Mouse (Mus musculus) CH12.LX (cell line): ENCODE measurements around the gene Six3.

ENCODE experiments used
- BHLHE40 ChIP-seq: IDR thresholded peaks from 2 replicates; pipeline ENCODE4 v1.6.1; 2011; ENCODE audit warnings: mild to moderate bottlenecking, low read depth, low read length, improper control_type of control experiment
- CHD2 ChIP-seq: IDR thresholded peaks from 2 replicates; pipeline ENCODE4 v1.6.1; 2011; ENCODE audit warnings: low read length, improper control_type of control experiment
- CTCF ChIP-seq, 2 experiments: IDR thresholded peaks in 1 of 2; conservative IDR thresholded peaks in 1 of 2; 2 replicates each; pipeline ENCODE4 v1.5.1; 2011 to 2012; ENCODE audit warnings: low read depth in 2 of 2, low read length in 2 of 2, improper control_type of control experiment in 1 of 2, inconsistent platforms in 1 of 2, mild to moderate bottlenecking in 1 of 2, moderate library complexity in 1 of 2
- EP300 ChIP-seq: IDR thresholded peaks from 2 replicates; pipeline ENCODE4 v1.6.1; 2011; ENCODE audit warnings: low read length, improper control_type of control experiment
- MXI1 ChIP-seq: IDR thresholded peaks from 2 replicates; pipeline ENCODE4 v1.6.1; 2011; ENCODE audit warnings: mild to moderate bottlenecking, low read depth, low read length, improper control_type of control experiment
- NRF1 ChIP-seq: IDR thresholded peaks from 2 replicates; pipeline ENCODE4 v1.6.1; 2014; ENCODE audit warnings: low read depth, mild to moderate bottlenecking, inconsistent platforms, low read length, improper control_type of control experiment, moderate library complexity
- POLR2A ChIP-seq: IDR thresholded peaks from 2 replicates; pipeline ENCODE4 v1.6.1; 2011; ENCODE audit warnings: low read depth, mild to moderate bottlenecking, improper control_type of control experiment, low read length
- SMC3 ChIP-seq: IDR thresholded peaks from 2 replicates; pipeline ENCODE4 v1.6.1; 2011; ENCODE audit warnings: low read depth, low read length, improper control_type of control experiment
- UBTF ChIP-seq: IDR thresholded peaks from 2 replicates; pipeline ENCODE4 v1.6.1; 2012; ENCODE audit warnings: low read depth, mild to moderate bottlenecking, inconsistent platforms, low read length, improper control_type of control experiment, moderate library complexity
- USF2 ChIP-seq: conservative IDR thresholded peaks from 2 replicates; pipeline ENCODE4 v1.6.1; 2011; ENCODE audit warnings: low read depth, low read length, improper control_type of control experiment

- TF ChIP-seq BHLHE40 (no peak), POLR2A (no peak), MXI1 (no peak), CTCF (conservative IDR thresholded peaks at IDR 0.05 in 1 of 2, IDR thresholded peaks at IDR 0.05 in 1 of 2; ENCODE audit: low read depth in 2 of 2, low read length in 2 of 2) (no peak), USF2 (no peak), NRF1 (no peak), UBTF (no peak), CHD2 (no peak), SMC3 (no peak), EP300 (no peak)
Observed at GRCm38 (mm10) chr17:85628811-85629210, 15.4 kb downstream of the Six3 start.
